Mouse (Mus musculus) kidney, adult 9 months (tissue): ENCODE results near the gene Gm49333.
"Not testable (repeated sequence)": the region's sequence is repeated elsewhere in the genome, so short reads cannot be mapped to it uniquely, and the experiment has no call there.

Experiments used
- DNase-seq: peaks from one replicate; pipeline ENCODE4 v3.0.0; 2022

Gm49333 gene

DNA sequence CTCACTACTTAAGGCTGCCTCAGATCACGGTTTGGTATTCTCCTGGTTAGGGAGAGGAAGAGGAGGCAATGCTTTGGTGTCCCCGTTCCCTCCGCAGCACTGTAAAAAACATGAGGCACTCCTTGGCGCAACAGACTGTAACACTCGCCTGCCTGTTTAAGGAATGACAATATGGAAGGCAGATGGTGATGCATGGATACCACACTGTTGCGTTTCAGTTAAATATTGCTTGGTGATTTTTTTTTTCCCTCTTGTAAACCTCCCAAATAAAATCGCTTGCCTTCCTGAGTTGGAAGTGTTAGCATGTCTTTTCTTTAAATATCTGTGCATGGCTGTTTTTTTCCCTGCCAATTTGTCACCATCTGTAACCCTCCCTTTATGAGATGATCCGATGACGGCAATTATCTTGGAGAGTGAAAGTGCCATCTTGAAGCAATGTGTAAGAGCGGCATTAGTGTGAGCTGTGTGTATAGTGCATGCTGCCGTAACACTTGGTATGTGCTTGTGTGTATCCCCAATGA, 17.5 kb downstream of the Gm49333 start:
- DNase-seq, result no peak

- no peak for DNase-seq
Observed at GRCm38 (mm10) chr16:20629731-20630634, 18.6 kb downstream of the Gm49333 start, which contains the start of gene Ece2. Ece2 (plus strand) TSS chr16:20629828.

DNA sequence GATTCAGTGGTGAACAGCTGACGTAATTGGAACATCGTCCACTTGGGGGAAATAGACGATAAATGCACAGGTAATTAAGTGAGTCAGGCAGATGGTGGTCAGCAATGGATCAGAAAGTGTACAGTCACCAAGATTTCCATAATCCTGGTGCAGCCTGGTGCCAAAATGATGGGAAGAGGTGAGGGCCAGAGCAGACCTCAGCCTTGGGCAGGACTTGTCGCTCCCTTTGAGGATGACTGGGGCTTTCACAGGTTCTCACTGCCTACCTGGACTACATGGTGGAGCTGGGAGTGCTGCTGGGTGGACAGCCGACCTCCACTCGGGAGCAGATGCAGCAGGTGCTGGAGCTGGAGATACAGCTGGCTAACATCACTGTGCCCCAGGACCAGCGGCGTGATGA, 26.0 kb downstream of the Gm49333 start:
- no peak for DNase-seq

GRCm38 (mm10) chr16:20638367-20638766, 27.0 kb downstream of the Gm49333 start:
- no peak for DNase-seq

GRCm38 (mm10) chr16:20642161-20642560, 30.8 kb downstream of the Gm49333 start:
- DNase-seq, result peak; percentile 72

DNA sequence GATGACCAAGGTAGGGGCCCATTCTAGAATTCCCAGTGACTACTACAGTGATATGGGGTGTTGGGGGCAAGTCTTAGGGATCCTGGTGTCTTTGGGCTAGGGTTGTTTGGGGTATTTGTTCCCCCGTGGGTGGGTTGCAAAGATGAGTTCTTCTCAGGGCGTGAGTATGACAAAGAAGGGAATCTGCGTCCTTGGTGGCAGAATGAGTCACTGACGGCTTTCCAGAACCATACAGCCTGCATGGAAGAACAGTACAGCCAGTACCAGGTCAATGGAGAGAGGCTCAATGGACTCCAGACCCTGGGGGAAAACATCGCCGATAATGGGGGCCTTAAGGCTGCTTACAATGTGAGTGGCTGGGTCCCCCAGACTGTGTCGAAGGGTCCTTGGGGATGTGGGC, 32.5 kb downstream of the Gm49333 start:
- no peak for DNase-seq

DNA sequence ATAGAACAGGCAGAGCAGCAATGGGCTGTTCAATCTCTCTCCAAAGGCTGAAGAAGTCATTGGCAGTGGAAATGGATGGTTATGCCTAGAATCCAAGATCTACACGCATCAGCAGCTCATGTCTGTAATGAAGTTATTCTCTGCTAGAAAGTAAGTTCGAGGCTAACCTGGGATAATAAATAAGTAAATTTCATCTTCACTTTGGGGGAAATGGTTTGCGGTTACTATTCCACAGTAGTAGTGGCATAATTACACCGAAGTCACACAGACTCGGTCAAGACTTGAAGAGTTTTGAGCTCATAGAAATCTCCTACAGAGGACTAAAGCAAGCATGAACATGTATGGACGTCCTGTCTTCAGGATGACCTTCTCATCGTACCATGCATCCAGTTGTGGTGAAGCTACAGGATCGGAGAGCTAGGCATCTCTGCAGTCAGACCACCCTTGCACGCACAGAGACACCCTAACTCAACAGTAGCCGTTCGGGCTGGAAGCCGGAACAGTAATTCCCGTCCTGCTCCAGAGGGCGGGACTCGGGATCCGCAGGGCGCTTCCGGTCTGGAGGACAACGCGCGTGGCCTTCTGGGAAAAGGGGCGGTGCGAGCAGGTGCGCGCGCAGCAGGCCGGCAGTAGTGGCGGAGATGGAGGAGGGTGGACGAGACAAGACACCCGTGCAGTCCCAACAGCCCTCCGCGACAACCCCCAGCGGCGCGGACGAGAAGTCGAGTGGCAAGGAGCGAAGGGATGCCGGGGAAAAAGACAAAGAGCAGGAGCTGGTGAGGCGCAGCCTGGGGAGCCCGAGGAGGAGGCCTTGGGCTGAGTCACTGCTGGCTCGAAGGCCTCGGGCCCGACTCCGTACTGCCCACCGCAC, 39.9 kb downstream of the Gm49333 start, which contains the start of gene Psmd2:
Gene Psmd2, plus strand, starts transcription at position 577 of the 871 bp plus-strand sequence.
- DNase-seq, result peak; percentile 97

DNA sequence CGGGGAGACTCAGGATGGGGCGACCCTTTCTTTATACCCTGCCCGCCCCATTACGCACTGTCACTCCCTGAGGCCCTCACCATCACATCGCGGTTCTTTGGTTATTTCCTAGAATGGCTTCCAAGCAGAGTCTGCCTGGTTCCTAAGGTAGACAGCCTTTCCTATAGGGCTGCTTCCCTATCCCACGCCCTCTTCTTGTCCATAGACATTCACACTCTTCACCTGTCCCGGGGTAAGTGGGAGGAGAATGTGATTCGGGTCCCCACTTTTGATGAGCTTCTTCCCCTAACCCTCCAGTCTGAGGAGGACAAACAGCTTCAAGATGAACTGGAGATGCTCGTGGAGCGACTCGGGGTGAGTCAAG, 40.5 kb downstream of the Gm49333 start:
- no peak for DNase-seq

DNA sequence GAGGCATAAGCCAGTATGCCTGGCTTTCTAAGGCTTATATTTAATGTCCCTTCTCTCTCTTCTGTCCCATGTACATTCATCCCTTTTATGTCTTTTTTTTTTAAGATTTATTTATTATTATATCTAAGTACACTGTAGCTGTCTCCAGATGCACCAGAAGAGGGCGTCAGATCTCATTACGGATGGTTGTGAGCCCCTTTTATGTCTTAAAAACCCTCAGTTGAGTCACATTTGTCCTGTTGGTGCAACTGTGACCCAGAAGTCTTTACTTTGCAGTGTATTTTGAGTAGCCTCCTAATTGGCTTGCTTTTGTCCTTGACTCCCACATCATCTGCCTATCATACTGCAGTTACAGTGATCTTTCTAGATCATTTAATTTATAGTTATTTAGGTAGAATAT, 41.9 kb downstream of the Gm49333 start:
- DNase-seq, result no peak

DNA sequence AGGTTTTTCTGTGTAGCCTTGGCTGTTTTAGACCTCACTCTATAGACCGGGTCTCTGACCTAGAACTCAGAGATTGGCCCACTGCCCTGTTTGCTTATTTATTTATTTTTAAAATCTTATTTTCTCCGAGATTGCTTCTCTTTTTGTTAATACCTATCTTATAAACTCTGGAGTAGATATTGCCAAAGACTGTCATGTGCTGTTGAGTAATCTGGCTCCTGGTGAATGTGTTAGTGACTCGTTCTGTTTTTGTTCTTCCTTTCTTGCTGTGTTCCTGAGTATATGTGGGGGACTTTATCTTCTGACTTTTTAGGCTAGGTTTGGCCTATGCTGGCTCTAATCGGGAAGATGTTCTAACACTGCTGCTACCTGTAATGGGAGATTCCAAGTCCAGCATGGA, 46.3 kb downstream of the Gm49333 start:
- DNase-seq, result no peak

GRCm38 (mm10) chr16:20668013-20668412, 56.6 kb downstream of the Gm49333 start, which contains the start of gene Eif4g1:
Eif4g1 (plus strand) TSS chr16:20668313.
- DNase-seq, result not testable (repeated sequence)

GRCm38 (mm10) chr16:20670291-20670690, 58.9 kb downstream of the Gm49333 start:
- no peak for DNase-seq

DNA sequence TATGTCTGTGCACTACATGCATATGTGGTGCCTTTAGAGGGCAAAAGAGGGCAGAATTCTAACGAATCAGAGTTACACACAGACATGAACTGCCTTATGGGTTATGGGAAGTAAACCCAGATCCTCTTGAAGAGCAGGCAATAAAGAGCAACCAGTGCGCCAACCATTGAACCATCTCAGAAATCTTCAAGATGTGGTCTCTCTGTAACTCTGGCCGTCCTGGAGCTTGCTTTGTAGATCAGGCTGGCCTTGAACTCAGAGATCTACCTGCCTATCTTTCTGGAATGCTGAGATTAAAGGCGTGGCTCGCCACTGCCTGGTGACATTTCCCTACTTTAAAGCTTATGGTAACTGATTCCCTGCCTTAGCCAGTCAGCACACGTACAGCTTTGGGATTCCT, 60.5 kb downstream of the Gm49333 start:
- DNase-seq, result no peak

- peak; percentile 98 for DNase-seq
Observed at GRCm38 (mm10) chr16:20672500-20672902, 61.1 kb downstream of the Gm49333 start.

GRCm38 (mm10) chr16:20672965-20673705, 61.7 kb downstream of the Gm49333 start:
- peak; percentile 60 for DNase-seq

DNA sequence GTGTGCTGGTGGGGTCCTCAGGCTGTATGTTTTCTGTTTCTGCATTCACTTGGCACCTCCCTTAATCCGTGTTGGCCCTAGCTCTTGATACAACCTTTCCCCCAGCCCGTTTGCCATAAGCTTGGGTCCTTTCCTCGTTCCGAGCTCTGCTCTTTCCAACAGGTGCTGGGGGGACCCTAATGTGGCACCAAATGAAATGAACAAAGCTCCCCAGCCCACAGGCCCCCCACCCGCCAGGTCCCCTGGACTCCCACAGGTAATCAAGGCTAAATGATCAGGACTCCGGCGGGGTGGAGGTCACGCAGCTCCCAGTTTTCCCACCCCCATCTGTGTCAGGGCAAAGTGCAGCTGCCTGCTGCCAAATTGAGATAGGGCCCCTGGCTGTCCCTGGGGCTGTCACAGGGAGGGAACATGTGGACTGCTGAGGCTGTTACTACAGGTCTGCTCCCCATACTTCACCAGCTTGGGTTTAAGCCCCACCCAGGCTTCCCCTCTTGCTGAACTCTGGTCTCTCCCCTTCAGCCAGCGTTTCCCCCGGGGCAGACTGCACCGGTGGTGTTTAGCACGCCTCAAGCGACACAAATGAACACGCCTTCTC, 62.4 kb downstream of the Gm49333 start:
- peak; percentile 80 for DNase-seq

DNA sequence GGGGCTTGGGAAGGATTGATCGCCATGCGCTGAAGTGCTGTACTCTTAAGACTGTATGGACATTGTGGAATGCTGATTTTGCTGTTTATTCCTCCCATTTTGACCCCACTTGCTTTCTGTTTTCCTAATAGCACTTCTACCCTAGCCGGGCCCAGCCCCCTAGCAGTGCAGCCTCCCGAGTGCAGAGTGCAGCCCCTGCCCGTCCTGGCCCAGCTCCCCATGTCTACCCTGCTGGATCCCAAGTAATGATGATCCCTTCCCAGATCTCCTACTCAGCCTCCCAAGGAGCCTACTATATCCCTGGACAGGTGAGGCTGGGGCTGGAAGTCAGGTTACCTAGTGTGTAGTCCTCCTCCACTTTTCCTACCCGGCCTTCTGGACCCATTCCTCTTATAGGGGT, 63.8 kb downstream of the Gm49333 start:
- no peak for DNase-seq

DNA sequence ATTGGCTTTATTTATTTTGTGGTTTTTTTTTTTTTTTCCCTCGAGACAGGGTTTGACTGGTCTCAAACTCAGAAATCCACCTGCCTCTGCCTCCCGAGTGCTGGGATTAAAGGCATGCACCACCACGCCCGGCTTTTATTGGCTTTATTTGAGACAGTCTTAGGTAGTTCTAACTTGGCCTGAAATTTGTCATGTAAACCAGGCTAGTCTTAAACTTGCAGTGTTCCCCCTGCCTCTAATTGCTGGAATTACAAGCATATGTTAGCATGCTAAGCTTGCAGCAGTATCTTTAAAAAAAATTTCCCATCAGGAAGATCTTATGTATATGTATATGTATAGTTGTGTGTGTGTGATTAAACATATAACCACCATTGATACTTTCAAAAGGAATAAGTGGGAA, 65.3 kb downstream of the Gm49333 start:
- no peak for DNase-seq

GRCm38 (mm10) chr16:20677380-20677779, 66.0 kb downstream of the Gm49333 start:
- no peak for DNase-seq

GRCm38 (mm10) chr16:20677974-20678675, 66.7 kb downstream of the Gm49333 start:
- DNase-seq, result peak; percentile 87

DNA sequence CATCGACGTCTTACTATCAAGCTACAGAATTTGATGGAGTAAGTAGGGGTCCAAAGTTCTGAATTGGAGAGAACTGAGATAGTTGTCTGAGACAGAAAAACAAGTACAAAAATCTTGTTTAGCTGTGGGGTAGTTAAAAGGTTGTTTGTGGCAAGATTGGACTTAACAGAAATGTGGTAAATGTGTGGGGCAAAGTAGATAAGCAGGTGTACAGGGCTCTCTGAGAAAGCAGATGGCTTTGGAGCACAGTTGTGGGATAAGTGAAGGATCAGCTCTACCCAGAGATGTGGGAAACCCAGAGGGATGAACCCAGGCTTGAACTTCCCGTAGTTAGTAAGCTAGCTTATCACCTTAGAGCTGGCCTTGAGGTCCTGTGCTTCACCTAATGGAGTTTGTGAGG, 79.4 kb downstream of the Gm49333 start:
- no peak for DNase-seq

DNA sequence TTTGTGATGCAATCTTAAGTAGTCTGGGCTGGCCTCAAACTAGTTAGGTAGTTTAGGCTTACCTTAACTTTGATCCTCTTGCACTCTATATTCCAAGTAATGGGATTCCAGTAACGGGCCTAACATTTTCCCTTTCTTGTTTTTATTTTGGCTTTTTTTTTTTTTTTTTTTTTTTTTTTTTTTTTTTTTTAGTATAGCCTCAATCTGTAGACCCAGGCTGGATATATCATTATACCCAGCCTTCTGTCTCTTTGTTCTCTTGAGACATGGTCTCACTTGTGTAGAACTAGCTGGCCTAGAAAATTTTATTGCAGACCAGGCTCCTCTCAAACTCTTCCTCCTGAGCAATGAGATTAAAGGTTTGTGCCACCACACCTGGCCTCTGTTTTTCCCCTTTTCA, 80.2 kb downstream of the Gm49333 start:
- DNase-seq, result no peak
